In genomic region chr4:44706865-44707264, GRCm38 (mm10) we compare ENCODE assay signal across 1 mouse cellular context.
TF ChIP-seq lines count a peak whose summit lies in the region.

No protein-coding gene starts in this region.

TF ChIP-seq in CH12.LX, 34 proteins besides CTCF, POLR2A, EP300 and RAD21 (continued from another document):
- TF ChIP-seq MYC (IDR thresholded peaks at IDR 0.05; ENCODE audit: low read depth, low read length) (no peak), NELFE (IDR thresholded peaks at IDR 0.05; ENCODE audit: low read depth, low read length) (no peak), ZKSCAN1 (IDR thresholded peaks at IDR 0.05; ENCODE audit: borderline replicate concordance, low read depth, low read length) (no peak), CHD1 (IDR thresholded peaks at IDR 0.05; ENCODE audit: low read depth, low read length) (no peak), RCOR1 (conservative IDR thresholded peaks at IDR 0.05; ENCODE audit: low read depth, low read length) (no peak), MEF2A (IDR thresholded peaks at IDR 0.05; ENCODE audit: borderline replicate concordance, low read depth, low read length) (no peak), MXI1 (IDR thresholded peaks at IDR 0.05; ENCODE audit: low read depth, low read length) (no peak), PAX5 (IDR thresholded peaks at IDR 0.05; ENCODE audit: low read length) (no peak), BHLHE40 (IDR thresholded peaks at IDR 0.05; ENCODE audit: low read depth, low read length) (no peak), KAT2A (IDR thresholded peaks at IDR 0.05; ENCODE audit: insufficient replicate concordance, low read length) (no peak), ZNF384 (IDR thresholded peaks at IDR 0.05; ENCODE audit: low read depth, low read length) (no peak), TBP (conservative IDR thresholded peaks at IDR 0.05; ENCODE audit: low read depth, low read length) (no peak)
